Mouse (Mus musculus) activated CD4-positive, CD25-positive, alpha-beta regulatory T cell, adult 4 months (primary cell): ENCODE measurements around the gene Galp. TPM values are rescaled to one million over a fixed set of nuclear protein-coding genes. Genes with fewer than 3 reads are reported as not detected.
"Not testable (repeated sequence)": the region's sequence is repeated elsewhere in the genome, so short reads cannot be mapped to it uniquely, and the experiment has no call there.

ENCODE experiments used
- ATAC-seq: one replicate; pipeline ENCODE4 v1.8.0; 2017
- polyA plus RNA-seq, 2 experiments: library from polyadenylated mRNA; unstranded; fragments of 100-300 nt; shearing (Covaris generic); gene quantifications; one replicate each; pipeline ENCODE4 v1.2.1; 2017

Galp gene
- polyA plus RNA-seq, 2 experiments from 2014 or later, result not detected

DNA sequence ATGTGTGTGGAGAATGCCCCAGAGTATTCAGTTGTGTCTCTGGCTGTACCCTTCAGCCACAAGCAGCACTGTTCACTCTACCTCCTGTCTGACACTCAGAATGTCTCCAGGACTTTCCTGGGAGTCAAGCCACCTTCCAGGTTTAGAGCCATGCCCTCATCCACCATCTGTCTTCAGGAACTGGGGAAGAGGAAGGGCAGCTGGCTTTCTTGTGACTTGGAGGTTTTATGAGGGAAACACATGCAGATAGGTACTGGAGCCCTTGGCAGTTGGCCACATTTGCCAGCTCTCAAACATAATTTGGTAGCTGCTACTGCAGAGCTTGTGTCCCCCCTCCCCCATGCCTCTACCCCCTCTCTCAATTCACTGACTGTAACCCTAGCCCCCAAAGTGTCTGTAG is 17.9 kb upstream of the Galp start:
- ATAC-seq, result no peak

DNA sequence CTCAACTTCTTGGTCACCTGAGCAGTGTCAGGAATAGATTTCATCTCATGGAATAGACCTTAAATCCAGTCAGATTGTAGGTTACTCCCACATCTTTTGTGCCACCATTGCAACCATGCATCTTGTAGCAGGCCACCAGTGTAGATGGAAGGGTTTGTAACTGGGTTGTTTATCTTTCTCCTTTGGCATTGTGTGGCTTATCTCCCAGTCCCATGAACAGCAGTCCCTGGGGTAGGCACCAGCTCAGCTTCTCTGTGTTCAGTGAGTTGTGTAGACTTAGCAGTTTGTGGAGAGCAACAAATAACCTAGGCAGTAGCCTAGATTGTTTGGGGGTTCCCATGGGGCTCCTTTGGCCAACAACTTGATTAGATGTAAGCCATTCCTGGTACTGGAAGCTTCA is 14.0 kb upstream of the Galp start:
- ATAC-seq, result no peak

DNA sequence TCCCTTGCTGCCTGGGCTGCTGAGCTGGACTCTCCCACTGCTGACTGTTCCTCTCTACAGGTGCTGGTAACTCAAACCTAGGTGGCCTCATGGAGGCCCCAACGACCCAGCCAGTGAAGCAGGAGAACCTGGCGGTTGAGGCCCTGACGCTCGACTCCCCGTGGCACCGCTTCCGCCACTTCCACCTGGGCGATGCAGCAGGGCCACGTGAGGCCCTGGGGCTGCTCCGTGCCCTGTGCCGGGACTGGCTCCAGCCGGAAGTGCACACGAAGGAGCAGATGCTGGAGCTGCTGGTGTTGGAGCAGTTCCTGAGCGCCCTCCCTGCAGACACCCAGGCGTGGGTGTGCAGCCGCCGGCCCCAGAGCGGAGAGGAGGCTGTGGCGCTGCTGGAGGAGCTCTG is 13.1 kb upstream of the Galp start:
- ATAC-seq, result no peak

DNA sequence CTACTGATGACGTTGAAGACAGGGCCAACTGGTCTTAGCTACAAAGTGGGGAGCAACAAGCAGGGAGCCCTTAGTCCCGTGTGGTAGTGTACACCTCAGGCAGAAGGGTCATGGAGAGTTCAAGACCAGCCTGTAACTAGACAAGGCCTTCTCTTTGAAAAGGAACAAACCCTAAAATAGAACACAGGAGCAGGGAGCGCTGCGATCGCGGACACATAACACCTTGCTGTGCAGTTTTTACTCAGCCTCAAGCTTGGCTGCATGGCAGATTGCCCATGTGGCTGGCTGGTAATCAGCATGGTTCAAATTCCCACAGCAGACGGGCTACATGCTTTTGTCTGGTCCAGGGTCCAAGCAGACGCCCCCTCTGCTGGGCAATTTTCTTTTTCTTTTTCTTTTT is 12.4 kb upstream of the Galp start:
- ATAC-seq, result no peak

DNA sequence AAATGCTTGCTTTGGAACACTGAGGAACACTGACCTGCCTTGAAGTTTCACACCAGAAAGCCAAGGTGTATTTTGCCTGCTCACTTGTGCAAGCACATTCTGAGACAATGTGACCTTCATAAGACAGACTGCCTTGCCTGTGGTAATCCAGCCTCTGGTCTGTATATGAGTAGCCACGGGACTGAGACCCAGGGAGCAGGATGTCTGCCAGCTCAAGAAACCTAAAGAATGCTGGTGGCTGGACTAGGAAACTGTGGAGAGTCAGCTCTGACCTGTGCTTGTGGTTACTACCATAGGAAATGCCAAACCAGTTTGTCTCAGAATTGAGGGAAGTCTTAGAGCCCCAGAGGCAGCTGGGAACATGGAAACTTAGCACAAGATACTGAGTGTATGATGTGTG is 11.5 kb upstream of the Galp start:
- ATAC-seq, result no peak

DNA sequence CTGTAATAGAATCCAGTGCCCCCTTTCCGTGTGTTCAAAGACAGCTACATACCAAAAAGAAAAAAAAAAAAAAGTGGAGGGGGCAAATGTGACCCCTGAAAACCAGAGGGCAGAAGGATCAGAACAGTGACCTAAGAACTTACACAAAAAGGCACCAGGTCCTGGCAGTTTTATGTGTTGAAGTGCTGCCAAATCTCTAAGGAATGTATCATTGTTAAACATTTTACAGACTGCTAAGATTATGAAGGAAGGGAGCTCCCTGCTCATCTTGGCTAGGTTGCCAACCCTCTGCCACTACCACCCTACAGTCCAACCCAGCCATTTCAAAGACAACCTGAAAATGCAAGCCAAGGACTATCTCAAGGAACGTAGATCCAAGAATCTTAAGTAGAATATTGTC is 10.7 kb upstream of the Galp start:
- no peak for ATAC-seq

DNA sequence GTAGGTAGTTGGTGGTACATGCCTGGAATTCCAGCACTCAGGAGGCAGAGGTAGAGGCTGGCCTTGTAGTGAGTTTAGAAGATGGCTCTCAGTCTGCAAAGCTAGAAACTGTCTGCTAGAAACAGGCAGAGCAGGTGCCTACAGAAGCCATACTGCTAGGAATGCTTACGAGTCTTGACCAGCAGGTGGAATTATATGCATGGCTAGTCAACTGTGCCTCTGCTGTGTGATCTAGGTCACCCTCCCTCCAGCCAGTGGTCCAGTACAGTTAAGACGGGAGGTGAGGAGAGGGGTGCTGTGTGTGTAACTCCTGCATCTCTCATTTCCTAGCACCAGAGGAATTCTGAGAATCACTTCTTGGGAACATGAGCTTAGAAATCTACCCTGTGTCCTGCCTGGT is 10.1 kb upstream of the Galp start:
- ATAC-seq, result no peak

DNA sequence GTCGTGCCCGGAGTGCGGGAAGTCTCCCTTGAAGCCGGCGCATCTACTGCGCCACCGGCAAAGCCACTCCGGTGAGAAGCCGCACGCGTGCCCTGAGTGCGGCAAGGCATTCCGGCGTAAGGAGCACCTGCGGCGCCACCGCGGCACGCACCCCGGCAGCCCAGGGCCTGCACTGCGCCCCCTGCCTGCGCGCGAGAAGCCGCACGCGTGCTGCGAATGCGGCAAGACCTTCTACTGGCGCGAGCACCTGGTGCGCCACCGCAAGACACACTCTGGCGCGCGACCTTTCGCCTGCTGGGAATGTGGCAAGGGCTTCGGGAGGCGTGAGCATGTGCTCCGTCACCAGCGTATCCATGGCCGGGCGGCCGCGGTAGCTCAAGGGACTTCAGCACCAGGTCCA is 7.3 kb upstream of the Galp start:
- ATAC-seq, result no peak

DNA sequence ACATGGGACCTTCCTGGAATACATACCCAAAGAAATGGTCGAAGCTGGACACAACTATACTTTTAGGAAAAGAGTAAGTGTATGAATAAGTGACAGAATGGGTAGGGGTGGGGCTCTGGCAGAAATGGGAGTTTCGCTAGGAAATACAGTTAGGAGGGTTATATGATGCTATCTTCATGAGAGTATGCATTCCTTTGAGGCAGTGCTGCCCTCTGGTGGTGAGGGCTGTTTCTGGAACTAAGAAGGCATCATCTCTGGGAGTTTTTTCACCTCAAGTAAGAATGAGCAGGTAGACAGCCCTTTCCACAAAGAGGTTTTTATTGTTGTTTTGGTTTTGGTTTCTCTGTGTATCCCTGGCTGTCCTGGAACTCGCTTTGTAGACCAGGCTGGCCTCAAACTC is 5.5 kb upstream of the Galp start:
- ATAC-seq, result peak; percentile 32

DNA sequence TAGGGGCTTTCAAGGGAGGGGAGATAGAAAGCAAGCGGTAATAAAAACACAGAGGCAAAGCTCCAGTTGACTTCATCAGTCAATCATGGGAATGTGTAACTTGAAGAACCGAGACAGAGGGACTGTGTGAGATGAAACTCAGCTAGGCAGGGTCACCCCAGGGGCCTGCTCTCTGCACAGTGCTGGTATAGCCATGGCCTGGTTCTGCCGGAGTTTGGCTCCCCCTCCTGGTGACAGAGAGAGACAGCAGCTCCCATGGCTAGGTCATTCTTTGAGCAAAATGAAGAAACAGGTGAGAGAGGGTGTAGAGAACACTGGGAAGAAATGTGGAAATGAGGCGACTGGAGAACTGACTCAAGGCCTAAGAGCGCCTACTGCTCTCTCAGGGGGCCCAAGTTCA is 2.8 kb upstream of the Galp start:
- peak; percentile 82 for ATAC-seq

DNA sequence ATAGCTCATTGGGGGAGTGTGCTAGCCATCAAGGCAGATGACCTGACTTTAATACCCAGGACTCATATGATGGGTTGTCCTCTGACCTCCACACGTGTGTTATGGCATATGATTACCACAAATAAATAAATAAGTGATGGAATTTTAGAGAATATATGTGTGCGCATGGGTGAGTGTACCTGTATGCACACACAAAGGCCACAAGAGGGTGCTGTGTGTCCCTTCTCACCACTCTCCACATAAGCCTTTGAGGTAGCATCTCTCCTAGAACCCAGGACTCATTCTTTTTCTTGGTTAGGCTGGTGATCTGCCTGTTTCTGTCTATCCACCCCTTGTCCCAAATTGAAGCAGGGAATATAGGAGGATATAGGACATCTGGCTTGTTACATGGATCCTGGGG is 1.1 kb upstream of the Galp start:
- no peak for ATAC-seq

DNA sequence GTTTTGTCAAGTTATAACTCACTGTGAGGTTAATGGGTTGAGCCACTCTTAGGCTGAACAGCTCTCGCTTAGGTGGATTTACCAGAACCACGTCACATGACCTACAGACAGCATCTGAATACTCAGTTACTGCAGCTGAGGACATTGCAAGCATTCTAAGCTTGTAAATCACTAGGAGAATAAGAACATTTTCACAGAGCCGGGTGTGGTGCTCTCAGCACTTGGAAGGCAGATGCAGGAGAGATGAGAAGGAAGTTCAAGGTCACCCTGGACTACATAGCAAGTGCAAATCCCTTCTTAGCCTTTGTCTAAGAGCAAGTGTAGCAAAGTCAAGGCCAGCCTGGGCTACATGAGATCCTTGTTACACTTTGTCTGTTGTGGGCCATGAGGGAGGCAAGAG is 7.3 kb downstream of the Galp start:
- no peak for ATAC-seq

DNA sequence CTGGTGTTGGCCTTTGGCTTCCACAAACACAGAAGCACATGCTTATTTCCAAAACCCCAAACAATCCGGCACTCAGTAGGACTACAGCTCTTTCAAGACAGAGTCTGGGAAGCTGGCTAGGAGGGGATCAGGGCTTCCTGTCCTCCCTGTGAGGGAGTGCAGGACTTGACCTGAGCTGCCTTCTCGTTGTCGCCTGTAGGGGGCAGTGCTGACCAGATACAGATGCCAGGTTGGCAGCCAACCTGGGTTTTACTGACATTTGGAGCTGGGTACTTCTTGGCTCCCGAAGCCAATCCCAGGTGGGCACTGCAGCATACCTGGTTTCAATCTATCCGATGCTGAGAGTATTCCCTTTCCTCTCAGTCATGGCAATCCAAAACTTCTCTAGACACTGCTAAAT is 16.3 kb downstream of the Galp start:
- no peak for ATAC-seq

DNA sequence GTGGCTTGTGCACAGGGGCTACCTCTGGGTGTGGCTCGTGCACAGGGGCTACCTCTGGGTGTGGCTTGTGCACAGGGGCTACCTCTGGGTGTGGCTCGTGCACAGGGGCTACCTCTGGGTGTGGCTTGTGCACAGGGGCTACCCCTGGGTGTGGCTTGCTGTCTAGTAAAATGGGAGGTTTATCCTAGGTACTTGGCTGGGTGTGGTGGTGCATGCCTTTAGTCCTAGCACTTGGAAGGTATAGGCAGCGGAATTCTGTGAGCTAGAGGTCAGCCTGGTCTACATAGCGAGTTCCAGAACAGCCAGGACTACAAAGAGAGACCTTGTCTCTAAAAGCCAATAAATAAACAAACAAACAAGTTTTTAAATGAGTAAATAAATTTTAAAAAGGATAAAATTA is 17.8 kb downstream of the Galp start:
- not testable (repeated sequence) for ATAC-seq

DNA sequence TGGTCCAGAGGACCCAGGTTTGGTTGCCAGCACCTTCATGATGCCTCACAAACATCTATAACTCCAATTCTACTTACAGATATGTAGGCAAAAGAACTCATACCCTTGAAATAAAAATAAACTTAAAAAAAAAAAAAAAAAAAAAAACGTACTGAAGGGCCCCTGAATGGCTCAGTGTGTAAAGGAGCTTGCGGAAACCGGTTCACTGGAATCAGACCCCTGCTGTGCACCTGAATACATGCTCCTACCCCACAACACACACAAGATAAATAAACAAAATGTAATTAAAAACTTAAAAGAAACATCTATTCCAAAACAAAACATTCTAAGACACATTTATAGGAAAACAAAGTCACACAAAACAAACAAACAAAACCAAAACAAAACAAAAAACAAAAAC is 23.3 kb downstream of the Galp start:
- no peak for ATAC-seq

DNA sequence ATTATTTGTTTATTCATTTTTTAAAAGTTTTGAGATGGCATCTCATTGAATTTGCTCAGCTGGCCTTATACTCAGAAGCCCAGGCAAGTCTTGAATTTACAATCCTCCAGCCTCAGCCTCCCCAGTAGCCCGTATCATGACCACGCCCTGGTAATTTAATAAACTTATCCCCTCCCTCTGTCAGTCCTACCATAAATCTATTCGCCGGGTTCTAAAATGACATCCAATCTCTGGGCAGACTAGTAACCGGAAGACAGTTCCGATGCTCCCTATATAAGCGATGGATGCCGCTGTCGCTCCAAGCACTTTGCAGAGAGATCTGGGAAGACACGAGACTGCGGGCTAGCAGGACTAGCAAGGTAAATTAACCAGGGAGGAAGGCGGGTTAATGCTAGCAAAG is 25.1 kb downstream of the Galp start, which contains the start of gene Zscan5b:
Gene Zscan5b (plus strand): TSS at position 301 of the 400 bp plus-strand sequence.
- ATAC-seq, result no peak

DNA sequence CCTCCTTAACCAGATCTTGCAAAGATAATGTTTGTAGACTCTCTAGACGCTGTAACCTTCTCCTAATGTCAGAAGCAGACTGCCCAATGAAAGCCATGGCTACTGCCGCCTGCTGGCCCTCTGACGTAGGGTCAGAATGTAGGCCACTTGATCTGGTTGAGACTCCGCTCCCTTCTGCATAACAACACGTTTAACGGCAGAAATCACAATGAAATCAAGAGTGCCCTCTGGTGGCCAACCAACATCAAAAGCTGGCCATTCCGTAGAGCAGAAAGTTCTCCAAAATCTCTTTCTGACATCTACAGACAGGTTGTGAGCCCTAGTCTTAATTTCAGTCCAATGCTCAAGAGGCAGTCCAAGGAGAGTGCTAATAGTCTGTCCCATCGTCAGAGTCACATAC is 31.6 kb downstream of the Galp start:
- not testable (repeated sequence) for ATAC-seq

DNA sequence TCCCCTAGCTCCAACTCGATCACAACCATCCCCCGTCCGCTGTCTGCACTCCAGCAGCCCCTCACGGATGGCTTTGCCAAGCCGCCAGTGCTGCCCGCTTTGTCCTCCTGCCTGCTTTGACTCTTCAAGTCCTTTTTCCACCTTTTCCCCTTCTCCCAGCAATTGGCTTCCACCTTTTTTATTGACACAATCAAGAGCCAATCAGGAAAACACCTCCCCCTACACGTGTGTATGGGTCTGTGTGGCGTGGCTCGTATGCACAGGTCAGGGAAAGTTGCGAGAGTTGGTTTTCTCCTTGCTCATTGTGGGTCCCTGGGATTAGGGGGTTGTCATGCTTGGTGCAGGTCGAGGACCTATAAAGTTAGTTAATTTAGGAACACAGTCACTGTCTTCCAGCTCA is 42.9 kb downstream of the Galp start:
- no peak for ATAC-seq

DNA sequence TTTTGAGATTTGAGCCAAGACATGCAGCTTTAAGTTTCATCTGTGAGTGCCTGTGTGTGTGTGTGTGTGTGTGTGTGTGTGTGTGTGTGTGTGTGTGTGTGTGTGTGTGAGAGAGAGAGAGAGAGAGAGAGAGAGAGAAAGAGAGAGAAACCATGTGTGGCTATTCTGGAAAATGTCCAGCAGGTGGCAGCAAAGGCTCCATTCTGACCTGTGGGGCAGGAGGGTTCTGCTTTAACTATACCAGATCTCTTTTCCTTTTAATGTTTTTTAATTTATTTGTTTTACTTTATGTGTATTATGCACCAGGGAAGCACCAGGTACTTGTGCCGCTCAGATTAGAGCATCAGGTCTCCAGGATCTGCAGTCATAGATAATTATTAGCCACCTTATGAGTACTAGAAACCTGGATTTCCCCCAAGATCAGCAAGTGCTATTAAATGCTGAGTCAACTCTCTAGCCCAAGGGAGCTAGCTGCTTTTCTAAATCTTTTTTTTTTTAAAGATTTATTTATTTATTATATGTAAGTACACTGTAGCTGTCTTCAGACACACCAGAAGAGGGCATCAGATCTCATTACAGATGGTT is 44.0 kb downstream of the Galp start:
- peak; percentile 66 for ATAC-seq

DNA sequence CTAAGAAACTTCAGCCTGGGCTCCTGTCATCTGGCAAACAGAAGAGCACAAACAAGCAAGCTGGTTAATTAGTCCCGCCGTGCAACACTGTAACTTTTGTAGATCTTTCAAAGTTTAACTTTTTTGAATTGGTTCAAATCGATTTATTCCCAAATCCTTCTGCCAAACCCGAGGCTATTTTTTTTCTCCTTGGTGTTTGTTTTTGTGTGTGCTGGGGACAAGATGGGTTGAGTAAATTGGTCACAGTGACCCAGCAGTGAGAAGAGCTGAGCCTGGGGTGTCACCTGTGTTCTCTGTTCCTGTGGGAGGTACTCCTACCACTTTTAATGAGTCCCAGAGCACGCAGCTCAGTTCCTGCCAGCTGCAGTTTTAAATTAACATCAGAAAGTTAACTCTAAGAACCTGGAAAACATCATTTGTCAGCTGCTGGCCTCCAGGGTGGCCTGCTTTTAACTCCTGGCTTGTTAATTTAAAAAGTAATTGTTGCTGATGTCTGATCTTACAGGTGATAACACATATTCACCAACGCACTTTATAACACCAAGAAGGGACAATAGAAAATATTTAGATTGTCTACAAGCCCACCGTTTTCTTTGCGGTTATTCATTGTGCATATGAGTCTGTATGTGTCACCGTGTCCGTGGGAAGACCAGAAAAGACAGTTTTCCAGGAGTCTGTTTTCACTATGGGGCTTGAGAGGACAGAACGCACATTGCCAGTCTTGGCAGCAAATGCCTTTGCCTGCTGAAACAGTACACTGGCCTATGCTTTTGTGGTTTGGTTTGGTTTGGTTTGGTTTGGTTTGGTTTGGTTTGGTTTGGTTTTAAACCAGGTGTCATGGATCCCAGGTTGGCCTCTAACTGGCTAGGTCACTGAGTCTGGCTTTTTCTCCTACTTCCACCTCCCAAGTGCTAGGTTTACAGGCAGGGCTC is 47.7 kb downstream of the Galp start:
- ATAC-seq, result no peak

DNA sequence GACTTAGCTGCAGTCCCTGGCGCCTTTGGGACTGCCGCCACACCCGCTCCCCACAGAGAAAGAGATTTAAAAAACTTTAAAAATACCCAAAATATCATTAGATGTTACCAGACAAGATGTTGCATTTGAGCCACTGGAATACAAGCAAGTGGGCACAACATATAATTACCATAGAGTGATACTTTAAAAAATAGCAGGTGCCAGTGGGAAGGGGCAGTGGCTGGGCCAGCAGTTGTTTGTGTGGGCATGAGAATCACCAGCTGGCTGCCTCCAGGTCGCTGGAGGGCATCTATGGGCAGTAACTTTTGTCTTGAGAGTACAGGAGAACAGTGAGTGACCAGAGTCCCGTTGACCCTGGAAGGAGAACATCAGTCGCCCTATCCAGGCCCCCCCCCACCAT is 55.5 kb downstream of the Galp start, which contains the start of gene Epp13:
Gene Epp13 (plus strand): TSS at position 301 of the 400 bp plus-strand sequence.
- no peak for ATAC-seq

DNA sequence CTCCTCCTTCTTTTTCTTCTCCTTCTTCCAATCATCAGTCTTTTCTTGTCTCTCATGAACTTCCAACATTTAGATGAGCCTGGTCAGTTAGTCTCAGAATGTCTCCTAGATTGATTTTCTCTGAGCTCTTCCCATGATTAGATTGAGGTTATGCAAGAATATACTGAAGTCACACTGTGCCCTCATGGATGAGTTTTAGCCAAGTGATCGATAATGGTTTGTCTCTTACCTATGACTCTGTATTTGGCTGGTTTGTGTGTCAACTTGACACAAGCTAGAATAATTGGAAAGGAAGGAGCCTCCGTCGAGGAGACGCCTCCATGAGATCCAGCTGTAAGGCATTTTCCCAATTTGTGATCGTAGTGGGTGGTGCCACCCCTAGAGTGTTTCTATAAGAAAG is 57.6 kb downstream of the Galp start:
- no peak for ATAC-seq

DNA sequence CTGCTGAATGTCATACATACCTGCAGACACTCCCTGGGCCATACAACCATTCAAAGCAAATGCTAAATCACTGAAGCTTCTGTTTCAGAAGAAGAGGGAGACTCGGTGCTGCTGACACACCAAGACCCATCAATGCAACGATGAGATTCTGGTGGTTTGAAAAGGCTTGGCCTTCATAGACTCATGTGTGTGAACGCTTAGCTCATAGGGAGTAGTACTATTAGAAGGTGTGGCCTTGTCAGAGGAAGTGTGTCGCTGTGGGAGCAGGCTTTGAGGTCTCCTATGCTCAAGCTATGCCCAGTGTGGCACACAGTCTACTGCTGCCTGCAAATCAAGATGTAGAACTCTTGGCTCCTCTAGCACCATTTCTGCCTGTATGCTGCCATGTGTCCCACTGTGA is 60.5 kb downstream of the Galp start:
- ATAC-seq, result no peak
